Mouse (Mus musculus): ENCODE measurements around the gene Cbr1. TPM values are rescaled to one million over a fixed set of nuclear protein-coding genes. Genes with fewer than 3 reads are reported as not detected.

The Cbr1 gene
- polyA plus RNA-seq, 1 experiment from 2014 or later, result 134 TPM

GRCm38 (mm10) chr16:93581125-93581524 is 24.5 kb upstream of the Cbr1 start:
- H3K9ac ChIP-seq, result no peak overlapping the region
- WGBS, result 74% methylated on average over 6 of the region's 6 CpGs
- H3K36me3 ChIP-seq (replicated peaks; ENCODE audit: control insufficient read depth, insufficient read depth), result peaks cover 26% of the 10 kb centered on the region
- no peaks in the 10 kb centered on the region for H3K27me3 ChIP-seq (ENCODE audit: control insufficient read depth, insufficient read depth, low read length)
- no peaks in the 10 kb centered on the region for H3K4me1 ChIP-seq (replicated peaks; ENCODE audit: control insufficient read depth, insufficient read depth, low read length)
- no peak overlapping the region for H3K27ac ChIP-seq
- H3K4me3 ChIP-seq (replicated peaks; ENCODE audit: low read length), result no peak overlapping the region
- ATAC-seq (ENCODE audit: low FRiP score) (no peak), DNase-seq (ENCODE audit: low spot score) (no peak)
- no peaks in the 10 kb centered on the region for H3K9me3 ChIP-seq (ENCODE audit: control insufficient read depth, low read length)
- H3K4me2 ChIP-seq (replicated peaks), result no peak overlapping the region

DNA sequence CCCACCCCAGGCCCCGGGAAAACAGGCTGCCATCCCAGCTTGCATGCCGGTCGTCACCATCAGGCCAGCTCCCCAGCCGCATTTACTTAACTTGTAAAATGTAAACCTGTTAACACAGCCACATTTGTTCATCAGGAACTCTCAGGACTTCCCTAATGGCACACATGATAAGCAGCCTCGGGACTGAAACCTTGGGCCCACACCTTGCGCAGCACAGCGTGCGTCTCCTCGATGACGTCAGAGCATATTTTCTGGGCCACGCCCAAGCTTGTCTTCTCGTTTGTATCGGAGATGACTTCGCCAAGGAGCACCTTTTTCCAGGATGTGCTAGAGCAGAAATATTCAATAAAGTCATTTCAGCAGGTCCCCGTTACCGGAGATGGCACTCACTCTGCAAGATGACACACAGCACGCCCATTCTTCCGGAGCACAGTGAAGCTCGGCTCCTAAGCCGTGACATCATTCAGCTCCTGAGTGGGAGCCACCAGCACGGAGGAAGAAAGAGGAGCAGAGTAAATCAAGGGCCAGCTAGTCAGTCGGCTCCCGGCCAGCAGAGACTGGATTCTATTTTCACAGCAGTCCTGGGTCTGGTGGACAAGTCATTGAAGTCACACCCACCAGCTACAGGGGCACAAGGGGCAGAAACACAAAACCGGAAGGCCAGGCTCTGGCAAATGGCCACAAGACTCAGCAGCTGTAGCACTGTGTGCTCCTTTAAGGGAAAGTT is 20.5 kb upstream of the Cbr1 start:
- peaks cover 45% of the 10 kb centered on the region for H3K36me3 ChIP-seq (replicated peaks; ENCODE audit: control insufficient read depth, insufficient read depth)
- no peak overlapping the region for H3K27ac ChIP-seq
- ATAC-seq (ENCODE audit: low FRiP score) (no peak), DNase-seq (ENCODE audit: low spot score) (no peak)
- no peaks in the 10 kb centered on the region for H3K4me1 ChIP-seq (replicated peaks; ENCODE audit: control insufficient read depth, insufficient read depth, low read length)
- H3K27me3 ChIP-seq (ENCODE audit: control insufficient read depth, insufficient read depth, low read length), result no peaks in the 10 kb centered on the region
- H3K9me3 ChIP-seq (ENCODE audit: control insufficient read depth, low read length), result no peaks in the 10 kb centered on the region
- H3K4me3 ChIP-seq (replicated peaks; ENCODE audit: low read length), result no peak overlapping the region
- WGBS, result 94% methylated on average over 24 of the region's 24 CpGs
- H3K9ac ChIP-seq, result no peak overlapping the region
- no peak overlapping the region for H3K4me2 ChIP-seq (replicated peaks)

DNA sequence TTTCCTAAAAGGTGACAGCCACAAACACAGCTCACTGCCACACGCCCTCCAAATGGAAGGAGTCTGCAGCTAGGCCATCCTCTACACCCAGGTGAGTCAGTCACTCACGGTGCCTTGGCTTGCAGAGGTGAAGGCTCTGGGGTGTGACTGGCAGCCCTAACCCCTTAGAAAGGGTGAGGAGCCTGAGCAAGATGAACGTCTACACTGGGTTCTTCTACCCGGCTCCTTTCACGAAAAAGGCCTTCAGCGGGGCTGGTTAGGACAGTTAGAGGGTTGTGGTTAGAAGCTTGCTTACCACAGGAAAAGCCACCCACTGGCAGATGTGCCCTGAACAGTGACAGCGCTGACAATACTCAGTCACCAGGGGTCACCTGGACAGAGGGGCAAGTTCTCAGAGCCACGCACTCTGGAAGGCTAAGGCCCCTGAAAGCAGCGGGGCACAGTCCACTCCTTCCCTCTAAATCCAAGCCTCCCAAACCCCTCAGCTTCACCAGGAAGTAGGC is 19.9 kb upstream of the Cbr1 start:
- ATAC-seq (ENCODE audit: low FRiP score) (no peak), DNase-seq (ENCODE audit: low spot score) (no peak)
- Histone ChIP-seq H3K27me3 (ENCODE audit: control insufficient read depth, insufficient read depth, low read length) (no peaks in the 10 kb centered on the region), H3K9me3 (ENCODE audit: control insufficient read depth, low read length) (no peaks in the 10 kb centered on the region), H3K27ac (no peak overlapping the region), H3K4me3 (replicated peaks; ENCODE audit: low read length) (no peak overlapping the region), H3K9ac (no peak overlapping the region), H3K4me2 (replicated peaks) (no peak overlapping the region), H3K4me1 (replicated peaks; ENCODE audit: control insufficient read depth, insufficient read depth, low read length) (no peaks in the 10 kb centered on the region), H3K36me3 (replicated peaks; ENCODE audit: control insufficient read depth, insufficient read depth) (peaks cover 51% of the 10 kb centered on the region)
- 90% methylated on average over 9 of the region's 9 CpGs for WGBS

GRCm38 (mm10) chr16:93586382-93586781 is 19.3 kb upstream of the Cbr1 start:
- no peaks in the 10 kb centered on the region for H3K27me3 ChIP-seq (ENCODE audit: control insufficient read depth, insufficient read depth, low read length)
- WGBS, result 67% methylated on average over 8 of the region's 8 CpGs
- DNase-seq (ENCODE audit: low spot score) (no peak), ATAC-seq (ENCODE audit: low FRiP score) (no peak)
- peaks cover 58% of the 10 kb centered on the region for H3K36me3 ChIP-seq (replicated peaks; ENCODE audit: control insufficient read depth, insufficient read depth)
- H3K4me1 ChIP-seq (replicated peaks; ENCODE audit: control insufficient read depth, insufficient read depth, low read length), result no peaks in the 10 kb centered on the region
- H3K4me3 ChIP-seq (replicated peaks; ENCODE audit: low read length), result no peak overlapping the region
- no peak overlapping the region for H3K9ac ChIP-seq
- no peak overlapping the region for H3K4me2 ChIP-seq (replicated peaks)
- no peaks in the 10 kb centered on the region for H3K9me3 ChIP-seq (ENCODE audit: control insufficient read depth, low read length)
- H3K27ac ChIP-seq, result no peak overlapping the region

DNA sequence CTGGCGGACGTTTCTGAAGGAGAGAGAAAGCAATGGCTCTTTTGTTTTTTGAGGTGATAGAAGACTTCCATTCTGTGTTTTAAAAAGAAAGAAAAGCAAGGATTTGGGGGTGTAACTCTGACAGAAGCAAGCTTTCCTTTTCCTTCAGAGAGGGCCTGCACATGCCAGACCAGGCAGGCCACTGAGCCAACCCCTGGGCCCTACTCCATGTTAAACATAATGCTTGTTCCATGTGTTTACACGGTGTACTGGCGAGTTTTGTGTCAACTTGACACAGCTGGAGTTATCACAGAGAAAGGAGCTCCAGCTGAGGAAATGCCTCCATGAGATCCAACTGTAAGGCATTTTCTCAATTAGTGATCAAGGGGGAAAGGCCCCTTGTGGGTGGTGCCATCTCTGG is 17.4 kb upstream of the Cbr1 start:
- H3K4me3 ChIP-seq (replicated peaks; ENCODE audit: low read length), result no peak overlapping the region
- no peak overlapping the region for H3K4me2 ChIP-seq (replicated peaks)
- no peaks in the 10 kb centered on the region for H3K4me1 ChIP-seq (replicated peaks; ENCODE audit: control insufficient read depth, insufficient read depth, low read length)
- WGBS, result 63% methylated on average over 4 of the region's 4 CpGs
- H3K27ac ChIP-seq, result no peak overlapping the region
- ATAC-seq (ENCODE audit: low FRiP score) (no peak), DNase-seq (ENCODE audit: low spot score) (no peak)
- H3K9me3 ChIP-seq (ENCODE audit: control insufficient read depth, low read length), result no peaks in the 10 kb centered on the region
- H3K27me3 ChIP-seq (ENCODE audit: control insufficient read depth, insufficient read depth, low read length), result no peaks in the 10 kb centered on the region
- H3K36me3 ChIP-seq (replicated peaks; ENCODE audit: control insufficient read depth, insufficient read depth), result peaks cover 60% of the 10 kb centered on the region
- H3K9ac ChIP-seq, result no peak overlapping the region

DNA sequence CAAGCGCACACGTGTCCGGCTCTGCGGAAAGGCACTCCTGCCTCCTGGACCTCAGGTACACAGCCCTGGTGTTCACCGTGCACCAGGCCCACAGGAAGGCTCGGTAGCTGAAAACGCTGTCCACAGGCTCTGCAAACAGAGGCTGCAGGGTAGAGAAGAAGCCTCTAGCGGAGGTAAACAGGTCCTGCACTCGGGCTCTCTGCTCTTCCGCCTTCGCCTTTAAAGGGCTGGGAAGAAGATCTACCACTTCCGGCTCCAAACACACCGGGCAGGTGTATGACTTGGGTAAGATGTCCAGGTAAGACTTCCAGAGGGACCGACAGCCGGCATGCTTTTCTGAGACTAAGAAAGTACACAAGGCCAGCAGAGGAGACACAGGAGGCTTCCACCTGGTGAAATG is 14.7 kb upstream of the Cbr1 start:
- DNase-seq (ENCODE audit: low spot score) (no peak), ATAC-seq (ENCODE audit: low FRiP score) (no peak)
- no peak overlapping the region for H3K9ac ChIP-seq
- H3K4me2 ChIP-seq (replicated peaks), result no peak overlapping the region
- H3K27ac ChIP-seq, result no peak overlapping the region
- 97% methylated on average over 15 of the region's 15 CpGs for WGBS
- H3K4me1 ChIP-seq (replicated peaks; ENCODE audit: control insufficient read depth, insufficient read depth, low read length), result no peaks in the 10 kb centered on the region
- no peak overlapping the region for H3K4me3 ChIP-seq (replicated peaks; ENCODE audit: low read length)
- H3K36me3 ChIP-seq (replicated peaks; ENCODE audit: control insufficient read depth, insufficient read depth), result peaks cover 50% of the 10 kb centered on the region
- no peaks in the 10 kb centered on the region for H3K27me3 ChIP-seq (ENCODE audit: control insufficient read depth, insufficient read depth, low read length)
- no peaks in the 10 kb centered on the region for H3K9me3 ChIP-seq (ENCODE audit: control insufficient read depth, low read length)

DNA sequence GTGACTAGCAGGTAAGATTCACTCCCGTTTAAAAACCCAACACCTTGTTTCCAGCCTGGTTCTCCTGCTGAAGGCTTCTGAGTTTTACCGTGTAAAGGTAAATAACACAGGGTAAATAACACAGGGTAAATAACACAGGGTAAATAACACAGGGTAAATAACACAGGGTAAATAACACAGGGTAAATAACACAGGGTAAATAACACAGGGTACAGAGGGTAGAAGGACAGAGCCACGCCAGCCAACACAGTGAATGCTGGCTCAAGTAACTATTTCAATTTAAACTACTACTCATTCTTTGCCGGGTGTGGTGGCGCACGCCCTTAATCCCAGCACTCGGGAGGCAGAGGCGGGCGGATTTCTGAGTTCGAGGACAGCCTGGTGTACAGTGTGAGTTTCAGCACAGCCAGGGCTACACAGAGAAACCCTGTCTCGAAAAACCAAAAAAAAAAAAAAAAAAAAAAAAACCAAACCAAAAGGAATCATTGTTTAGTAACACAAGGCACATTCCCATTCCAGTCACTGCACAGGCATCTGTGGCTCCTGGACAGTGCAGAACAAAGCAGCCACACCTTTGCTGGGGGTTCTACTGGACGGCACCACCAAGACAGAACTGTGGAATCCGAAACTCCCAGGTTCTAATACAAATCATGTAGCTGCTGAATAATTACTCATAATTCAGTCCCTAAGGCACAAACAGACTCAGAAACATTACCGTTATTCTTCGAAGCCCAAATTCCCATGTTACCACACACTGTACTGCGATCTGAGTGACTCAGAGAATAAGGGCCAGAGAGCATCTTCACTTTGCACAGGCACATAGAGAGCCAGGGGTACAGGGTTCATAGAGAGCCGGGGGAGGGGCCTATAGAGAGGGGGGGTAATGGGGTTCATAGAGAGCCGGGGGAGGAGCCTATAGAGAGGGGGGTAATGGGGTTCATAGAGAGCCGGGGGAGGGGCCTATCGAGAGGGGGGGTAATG is 13.9 kb upstream of the Cbr1 start:
- Histone ChIP-seq H3K4me2 (replicated peaks) (no peak overlapping the region), H3K4me1 (replicated peaks; ENCODE audit: control insufficient read depth, insufficient read depth, low read length) (no peaks in the 10 kb centered on the region), H3K27ac (no peak overlapping the region), H3K27me3 (ENCODE audit: control insufficient read depth, insufficient read depth, low read length) (no peaks in the 10 kb centered on the region), H3K36me3 (replicated peaks; ENCODE audit: control insufficient read depth, insufficient read depth) (peaks cover 45% of the 10 kb centered on the region), H3K4me3 (replicated peaks; ENCODE audit: low read length) (no peak overlapping the region), H3K9me3 (ENCODE audit: control insufficient read depth, low read length) (no peaks in the 10 kb centered on the region), H3K9ac (no peak overlapping the region)
- no peak for ATAC-seq (ENCODE audit: low FRiP score)
- 93% methylated on average over 20 of the region's 20 CpGs for WGBS
- DNase-seq (ENCODE audit: low spot score), result no peak

GRCm38 (mm10) chr16:93592711-93593110 is 12.9 kb upstream of the Cbr1 start:
- DNase-seq (ENCODE audit: low spot score) (no peak), ATAC-seq (ENCODE audit: low FRiP score) (no peak)
- Histone ChIP-seq H3K27me3 (ENCODE audit: control insufficient read depth, insufficient read depth, low read length) (no peaks in the 10 kb centered on the region), H3K4me3 (replicated peaks; ENCODE audit: low read length) (no peak overlapping the region), H3K36me3 (replicated peaks; ENCODE audit: control insufficient read depth, insufficient read depth) (peaks cover 47% of the 10 kb centered on the region), H3K4me2 (replicated peaks) (no peak overlapping the region), H3K4me1 (replicated peaks; ENCODE audit: control insufficient read depth, insufficient read depth, low read length) (no peaks in the 10 kb centered on the region), H3K9me3 (ENCODE audit: control insufficient read depth, low read length) (no peaks in the 10 kb centered on the region), H3K27ac (no peak overlapping the region), H3K9ac (no peak overlapping the region)
- 95% methylated on average over 3 of the region's 3 CpGs for WGBS

DNA sequence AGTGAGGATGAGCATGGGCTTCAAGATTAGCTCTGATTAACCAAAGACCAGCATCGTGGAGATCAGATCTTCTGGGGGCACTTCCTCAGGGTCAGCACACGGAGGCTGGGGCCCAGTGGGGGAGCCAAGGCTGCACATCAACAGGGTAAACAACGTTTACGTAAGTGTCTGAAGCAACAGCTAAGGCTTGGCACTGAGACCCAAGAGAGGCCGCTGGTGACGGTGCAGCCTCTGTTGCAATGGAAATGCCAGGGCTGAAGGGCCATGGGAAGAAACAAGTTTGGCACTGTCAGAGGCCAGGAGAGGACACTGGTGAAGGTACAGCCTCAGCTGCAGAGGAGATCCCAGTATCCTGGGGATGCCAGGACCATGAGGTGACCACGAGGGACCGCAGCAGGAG is 12.2 kb upstream of the Cbr1 start:
- no peak for ATAC-seq (ENCODE audit: low FRiP score)
- WGBS, result 92% methylated on average over 8 of the region's 8 CpGs
- DNase-seq (ENCODE audit: low spot score), result no peak

More for the DNA sequence above, 12.2 kb upstream of the Cbr1 start:
- Histone ChIP-seq H3K27me3 (ENCODE audit: control insufficient read depth, insufficient read depth, low read length) (no peaks in the 10 kb centered on the region), H3K9ac (no peak overlapping the region), H3K4me1 (replicated peaks; ENCODE audit: control insufficient read depth, insufficient read depth, low read length) (no peaks in the 10 kb centered on the region), H3K4me3 (replicated peaks; ENCODE audit: low read length) (no peak overlapping the region), H3K9me3 (ENCODE audit: control insufficient read depth, low read length) (no peaks in the 10 kb centered on the region), H3K4me2 (replicated peaks) (no peak overlapping the region), H3K36me3 (replicated peaks; ENCODE audit: control insufficient read depth, insufficient read depth) (peaks cover 51% of the 10 kb centered on the region), H3K27ac (no peak overlapping the region)
